Mouse (Mus musculus): ENCODE data around the gene Rnf213.

The Rnf213 gene

DNA sequence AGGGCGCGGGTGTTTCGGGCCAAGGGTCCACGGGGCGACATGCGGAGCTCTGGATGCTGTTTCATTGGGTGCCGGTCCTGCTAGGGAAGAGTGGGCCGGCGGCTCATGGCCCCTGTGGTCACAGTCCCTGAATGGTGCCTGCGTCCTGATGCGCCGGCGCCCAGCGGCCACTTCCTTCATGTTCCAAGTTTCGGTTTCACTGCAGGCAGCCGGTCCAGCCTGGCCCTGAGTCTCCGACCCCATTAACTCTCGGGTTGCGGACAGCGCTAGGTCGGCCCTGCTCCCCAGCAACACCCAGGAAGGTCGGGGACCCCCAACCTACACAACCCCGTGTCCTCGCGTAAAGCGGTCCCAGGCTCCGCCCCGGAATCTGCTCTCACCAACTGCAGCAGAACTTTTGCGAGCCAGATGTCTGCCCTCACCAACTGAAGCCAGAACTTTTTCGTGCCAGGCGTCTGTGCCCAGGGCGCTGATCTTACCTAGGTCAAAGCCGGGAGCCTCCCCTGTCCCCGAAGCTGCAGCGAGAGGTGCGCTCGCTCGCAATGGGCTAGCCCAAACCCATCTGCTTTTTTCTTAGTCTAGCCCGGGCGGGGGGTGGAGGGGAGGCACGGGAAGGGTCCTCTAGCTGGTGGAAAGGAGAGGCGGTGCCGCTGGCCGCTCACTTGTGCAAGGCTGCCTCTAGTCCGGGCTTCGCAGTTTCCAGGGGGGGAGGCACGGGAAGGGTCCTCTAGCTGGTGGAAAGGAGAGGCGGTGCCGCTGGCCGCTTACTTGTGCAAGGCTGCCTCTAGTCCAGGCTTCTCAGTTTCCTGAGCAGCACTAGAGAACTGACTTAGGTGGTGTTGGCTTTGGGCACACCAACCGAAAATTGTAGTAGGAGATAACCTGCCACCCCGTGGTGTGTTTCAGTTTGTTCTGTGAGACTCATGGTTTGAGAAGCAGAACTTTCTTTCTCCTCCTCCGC lies 2.3 kb upstream of the Rnf213 start:
- CTCF ChIA-PET = no interaction called here

DNA sequence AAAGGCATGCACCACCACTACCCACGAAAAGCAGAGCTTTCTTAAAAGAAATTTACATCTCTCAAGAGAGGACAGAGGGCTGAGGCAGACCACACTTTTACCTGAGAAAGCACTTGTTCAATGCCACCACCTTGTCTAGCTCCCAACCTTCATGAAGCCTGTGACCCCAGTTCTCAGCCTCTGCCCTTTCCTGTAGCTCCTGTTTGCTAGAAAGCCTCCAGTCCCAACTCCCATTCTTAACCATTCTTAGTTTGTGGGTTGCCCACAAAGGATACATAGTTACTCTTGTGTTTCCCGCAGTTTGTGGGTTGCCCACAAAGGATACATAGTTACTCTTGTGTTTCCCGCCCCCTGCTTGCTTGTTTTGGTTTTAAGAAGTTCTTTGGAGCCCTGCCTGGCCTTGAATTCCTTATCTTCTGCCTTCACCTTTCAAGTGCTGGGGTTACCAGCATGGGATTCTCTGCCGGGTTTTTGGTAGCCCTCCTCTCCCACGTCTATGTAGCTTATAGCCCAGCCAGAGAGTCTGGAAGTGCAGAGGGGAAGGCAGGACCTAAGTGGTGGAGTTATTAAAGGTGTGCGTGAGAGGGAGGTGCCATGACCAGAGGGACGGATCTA lies 1.4 kb upstream of the Rnf213 start:
- CTCF ChIA-PET = interaction anchor here (0.8 kb wide), 1 partner anchor 31 kb away, joined by 4 read pairs; no protein-coding TSS in a partner anchor

DNA sequence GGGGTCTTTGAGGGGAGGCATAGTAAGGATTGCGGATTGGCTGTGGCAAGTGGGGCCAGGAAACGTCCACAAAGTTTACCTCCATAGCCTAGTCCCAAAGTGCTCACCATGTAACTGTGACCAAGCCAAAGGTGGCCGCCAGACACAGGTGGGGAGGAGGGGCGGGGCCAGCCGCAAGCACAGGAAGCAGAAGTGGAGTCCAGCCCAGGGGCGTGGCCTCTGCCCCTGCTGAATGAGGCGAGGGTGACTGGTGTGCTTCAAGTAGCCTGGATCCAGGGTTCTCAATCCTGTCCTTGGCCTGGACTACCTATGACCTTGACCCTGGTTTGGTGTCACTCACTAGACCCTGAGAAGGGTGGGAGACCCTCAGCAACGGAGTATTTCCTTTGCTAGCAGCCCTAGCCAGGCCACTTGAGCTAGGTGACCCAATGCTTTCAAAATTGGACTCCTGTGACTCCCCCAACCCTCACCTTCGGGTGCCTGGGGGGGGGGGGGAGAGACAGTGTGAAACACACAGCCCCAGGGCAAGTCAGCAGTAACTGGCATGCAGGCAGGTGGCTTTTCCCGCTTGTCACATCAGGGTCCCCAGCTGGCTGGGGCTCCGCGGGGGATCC lies 792 bp upstream of the Rnf213 start:
- CTCF ChIA-PET = interaction anchor here (0.8 kb wide), 1 partner anchor 30 kb away, joined by 4 read pairs; no protein-coding TSS in a partner anchor

DNA sequence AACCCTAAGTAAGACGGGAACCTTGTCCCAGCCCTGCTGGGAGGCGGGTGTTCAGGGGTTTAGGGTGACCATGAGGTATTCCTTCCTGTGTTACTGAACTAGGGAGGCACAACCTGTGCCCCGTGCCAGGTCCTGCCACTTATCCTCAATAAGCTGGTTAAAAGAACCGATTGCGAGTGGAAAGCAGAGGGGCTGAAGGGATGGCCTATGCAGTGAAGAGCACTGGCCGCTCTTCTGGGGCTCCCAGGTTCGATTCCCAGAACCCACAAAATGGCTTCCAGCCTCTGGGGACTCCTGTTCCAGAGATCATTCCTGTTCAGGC lies 544 bp downstream of the Rnf213 start:
- CTCF ChIA-PET = interaction anchor here (0.6 to 1.1 kb wide), 2 partner anchors 12 to 187 kb away, joined by 3 to 4 read pairs; no protein-coding TSS in a partner anchor

DNA sequence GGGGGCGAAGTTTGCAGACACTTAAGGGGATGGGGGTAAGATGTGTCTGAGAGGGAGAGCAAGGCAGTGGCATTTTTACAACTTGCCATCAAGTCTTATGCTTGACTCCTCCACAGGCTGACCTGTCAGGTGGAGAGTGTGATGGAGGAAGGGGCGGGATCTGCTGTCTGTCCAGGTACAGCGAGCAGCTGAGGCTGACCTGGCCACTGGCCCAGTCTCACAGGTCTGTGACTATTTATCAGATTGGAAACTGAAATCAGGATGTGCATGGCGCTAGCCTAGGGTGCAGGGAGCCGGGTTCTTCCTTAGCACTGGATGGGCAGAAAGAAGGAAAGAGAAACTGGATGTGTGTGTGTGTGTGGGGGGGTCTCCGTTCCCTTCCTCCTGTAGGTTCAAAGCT lies 1.3 kb downstream of the Rnf213 start:
- CTCF ChIA-PET = interaction anchor here (0.6 to 1.1 kb wide), 2 partner anchors 11 to 187 kb away, joined by 3 to 4 read pairs; no protein-coding TSS in a partner anchor

DNA sequence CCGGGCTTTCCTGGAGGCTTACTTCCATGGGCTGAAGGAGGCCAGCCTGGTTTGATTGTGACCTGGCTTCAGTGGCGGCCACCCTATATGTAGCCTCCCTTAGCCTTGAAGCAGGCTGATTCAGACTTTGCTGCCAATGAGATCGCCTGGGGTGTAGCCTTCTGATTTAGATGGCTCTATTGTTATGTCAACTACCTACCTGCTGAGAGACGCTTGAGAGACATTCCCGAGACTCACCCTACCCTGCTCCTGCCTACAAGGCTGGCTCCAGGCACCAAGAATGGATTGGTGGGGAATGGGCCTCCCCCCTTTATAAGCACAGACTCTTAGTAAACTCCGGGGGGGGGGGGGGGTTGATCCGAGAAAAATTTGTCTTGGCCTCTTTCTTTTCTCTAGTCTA lies 2.5 kb downstream of the Rnf213 start:
- CTCF ChIA-PET = no interaction called here

DNA sequence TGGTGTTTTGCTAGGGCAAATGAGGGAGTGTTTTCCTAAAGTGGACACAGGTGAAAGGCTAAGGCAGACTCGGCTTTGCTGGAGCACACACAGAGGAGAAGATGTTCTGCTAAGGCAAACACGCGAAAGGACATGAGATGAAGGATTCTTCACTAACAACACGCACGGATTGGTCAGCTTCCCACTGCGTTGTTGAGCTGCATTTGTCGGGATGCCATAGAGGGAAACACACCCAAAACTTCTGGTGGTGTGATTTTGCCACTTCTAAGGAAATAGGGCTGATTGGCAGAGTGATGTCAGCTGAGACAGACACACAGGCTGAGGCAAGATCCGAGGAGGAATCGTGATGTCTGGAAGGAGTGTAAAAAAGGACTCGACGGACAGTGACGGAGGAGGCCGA lies 3.0 kb downstream of the Rnf213 start:
- CTCF ChIA-PET = no interaction called here

DNA sequence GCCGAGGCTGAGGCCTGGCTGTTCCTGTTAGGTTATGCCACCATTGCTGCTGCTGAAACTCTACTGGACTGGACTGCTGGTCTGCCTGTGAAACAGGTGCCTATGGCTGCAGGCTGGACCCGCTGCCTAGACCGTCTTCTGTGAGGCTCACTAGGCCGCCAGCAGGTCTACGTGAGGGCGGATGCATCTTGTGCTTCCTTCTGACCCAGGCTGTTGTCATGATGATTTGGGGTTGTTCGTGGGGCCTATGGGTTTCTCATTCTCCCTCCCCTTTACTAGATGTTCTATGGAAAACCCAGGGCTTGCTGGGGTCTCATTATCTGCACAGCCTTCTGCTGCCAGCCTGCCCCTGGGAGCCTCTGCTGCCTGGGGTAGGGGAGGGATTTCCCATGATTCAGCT lies 3.6 kb downstream of the Rnf213 start:
- CTCF ChIA-PET = no interaction called here

DNA sequence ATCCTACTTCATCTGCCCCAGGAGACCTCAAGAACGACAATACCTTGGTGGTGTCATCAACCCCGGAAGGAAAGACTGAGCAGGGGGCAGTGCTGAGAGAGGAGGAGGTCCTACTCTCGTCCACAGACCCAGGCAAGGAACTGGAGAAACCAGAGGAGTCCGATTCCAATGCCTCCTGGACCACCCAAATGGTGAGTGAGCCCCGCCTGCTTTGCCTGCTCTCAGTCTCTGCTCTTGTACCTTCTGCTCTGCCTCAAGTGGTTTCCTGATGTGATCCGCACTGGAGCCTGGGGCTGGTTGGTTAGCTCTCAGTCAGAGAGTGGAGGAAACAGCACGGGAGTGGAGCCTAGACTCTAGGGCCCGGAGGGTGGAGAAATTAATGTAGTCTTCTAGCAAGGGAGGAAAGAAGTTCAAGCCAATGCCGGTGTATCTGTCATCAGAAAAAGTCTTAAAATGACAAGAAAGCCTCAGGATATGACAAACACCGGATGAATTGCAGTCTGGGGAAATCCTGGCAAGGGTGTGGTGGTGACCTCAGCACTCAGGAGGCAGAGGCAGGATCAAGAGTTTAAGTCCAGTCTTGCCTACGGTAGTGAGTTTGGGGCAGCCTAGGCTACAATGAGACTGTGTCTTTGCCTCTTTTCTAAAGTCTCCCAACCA lies 9.7 kb downstream of the Rnf213 start:
- CTCF ChIA-PET = no interaction called here

DNA sequence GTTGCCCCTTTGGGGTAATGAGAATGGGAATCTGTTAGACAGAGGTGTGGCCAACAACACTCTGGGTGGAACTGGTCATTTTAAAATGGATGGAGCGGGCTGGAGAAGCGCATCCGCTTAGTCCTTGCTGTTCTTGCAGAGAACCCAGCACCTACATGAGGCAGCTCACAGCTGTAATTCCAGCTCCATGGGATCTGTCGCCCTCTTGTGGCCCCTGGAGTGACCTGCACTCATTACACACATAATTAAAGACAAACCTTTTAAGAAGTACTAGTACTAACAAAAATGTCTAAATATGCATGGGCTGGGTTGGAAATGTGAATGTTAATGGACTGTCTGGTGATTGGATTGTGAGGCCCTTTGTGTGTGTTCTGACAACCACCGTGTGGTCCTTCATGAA lies 11.7 kb downstream of the Rnf213 start:
- CTCF ChIA-PET = interaction anchor here (1.0 to 1.3 kb wide), 4 partner anchors 11 to 65 kb away, joined by 3 read pairs; no protein-coding TSS in a partner anchor

DNA sequence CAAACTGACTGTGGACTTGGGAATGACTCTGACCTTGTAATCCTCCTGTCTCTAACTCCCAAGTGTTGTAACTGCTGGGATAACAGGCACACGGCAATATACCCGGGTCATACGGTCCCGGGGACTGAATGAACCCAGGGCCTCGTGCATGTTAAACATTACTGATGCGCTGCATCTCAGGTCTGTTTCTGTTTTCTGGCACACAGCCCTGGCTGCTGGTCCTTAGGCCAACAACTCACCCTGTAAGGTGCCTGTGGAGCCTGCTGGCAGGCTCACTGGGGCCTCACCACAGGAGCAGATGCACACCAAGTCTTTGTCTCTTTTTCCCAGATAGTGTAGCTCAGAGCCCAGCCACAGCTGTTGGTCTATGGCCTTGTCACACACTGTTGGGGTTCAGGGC lies 14.5 kb downstream of the Rnf213 start:
- CTCF ChIA-PET = no interaction called here

DNA sequence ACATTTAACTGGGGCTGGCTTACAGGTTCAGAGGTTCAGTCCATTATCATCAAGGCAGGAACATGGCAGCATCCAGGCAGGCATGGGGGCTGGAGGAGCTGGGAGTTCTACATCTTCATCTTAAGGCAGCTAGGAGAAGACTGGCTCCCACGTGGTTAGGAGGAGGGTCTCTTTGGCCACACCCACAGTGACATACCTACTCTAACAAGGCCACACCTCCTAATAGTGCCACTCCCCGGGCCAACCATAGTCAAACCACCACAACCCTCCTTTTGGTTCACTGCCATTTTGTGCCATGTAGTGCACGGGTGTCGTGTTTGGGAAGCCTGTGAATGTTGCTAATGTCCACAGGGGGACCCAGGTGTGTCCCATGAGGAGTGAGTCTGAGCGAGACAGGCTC lies 15.1 kb downstream of the Rnf213 start:
- CTCF ChIA-PET = interaction anchor here (0.7 kb wide), 1 partner anchor 67 kb away, joined by 3 read pairs; no protein-coding TSS in a partner anchor

DNA sequence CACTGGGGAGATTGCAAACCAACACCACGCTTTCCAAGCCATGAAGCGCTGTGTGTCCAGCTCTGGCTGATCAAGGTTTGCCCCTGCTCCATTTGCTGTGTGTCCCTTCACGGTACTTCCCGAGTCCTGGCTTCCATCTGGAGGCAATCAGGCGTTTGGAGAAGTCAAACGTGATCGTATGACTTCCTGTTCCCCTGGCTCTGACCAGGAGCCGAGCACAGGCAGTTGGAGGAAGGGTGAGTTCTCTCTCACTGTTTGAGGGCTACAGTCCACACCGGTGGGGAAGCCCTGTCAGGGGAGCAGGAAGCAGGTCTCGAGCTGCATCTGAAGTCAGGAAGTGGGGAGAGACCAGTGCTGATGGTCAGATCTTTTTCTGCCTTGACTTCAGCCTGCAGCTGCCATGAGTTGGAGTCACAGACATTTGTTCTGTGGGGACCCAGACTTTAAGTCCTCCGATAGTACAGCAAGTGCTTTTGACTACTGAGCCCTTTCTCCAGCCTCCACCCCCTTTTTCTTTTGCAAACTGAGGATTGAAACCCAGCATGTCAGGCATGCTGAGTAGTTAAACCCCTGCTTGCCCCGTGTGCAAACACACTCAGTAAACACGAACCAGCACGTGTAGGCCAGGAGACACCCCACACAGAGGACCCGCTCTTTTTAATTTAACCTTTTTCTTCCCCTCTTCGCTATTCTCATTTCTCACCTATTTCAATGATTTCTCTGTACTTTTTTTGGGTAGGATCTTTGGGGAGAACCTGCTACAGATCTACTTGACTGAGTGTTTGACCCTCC lies 26.6 kb downstream of the Rnf213 start:
- CTCF ChIA-PET = interaction anchor here (0.6 to 0.7 kb wide), 2 partner anchors 77 to 1583 kb away, joined by 5 to 11 read pairs; no protein-coding TSS in a partner anchor

DNA sequence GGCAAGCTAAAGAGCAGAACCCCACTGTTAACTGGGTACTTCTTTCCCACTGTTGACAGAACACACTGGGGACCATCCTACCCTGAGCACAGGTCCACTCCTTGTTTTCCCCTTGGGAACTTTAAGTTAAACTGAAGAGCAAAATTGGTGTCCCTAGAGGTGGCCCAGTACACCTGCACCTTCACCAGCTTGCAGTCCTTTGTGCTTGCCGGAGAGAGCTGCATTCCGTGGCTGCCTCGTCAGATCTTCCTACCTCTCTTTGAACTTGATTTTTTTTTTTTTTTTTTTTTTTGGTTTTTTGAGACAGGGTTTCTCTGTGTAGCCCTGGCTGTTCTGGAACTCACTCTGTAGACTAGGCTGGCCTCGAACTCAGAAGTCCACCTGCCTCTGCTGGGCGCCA lies 27.5 kb downstream of the Rnf213 start:
- CTCF ChIA-PET = interaction anchor here (0.6 kb wide), 1 partner anchor 17 kb away, joined by 3 read pairs; no protein-coding TSS in a partner anchor

DNA sequence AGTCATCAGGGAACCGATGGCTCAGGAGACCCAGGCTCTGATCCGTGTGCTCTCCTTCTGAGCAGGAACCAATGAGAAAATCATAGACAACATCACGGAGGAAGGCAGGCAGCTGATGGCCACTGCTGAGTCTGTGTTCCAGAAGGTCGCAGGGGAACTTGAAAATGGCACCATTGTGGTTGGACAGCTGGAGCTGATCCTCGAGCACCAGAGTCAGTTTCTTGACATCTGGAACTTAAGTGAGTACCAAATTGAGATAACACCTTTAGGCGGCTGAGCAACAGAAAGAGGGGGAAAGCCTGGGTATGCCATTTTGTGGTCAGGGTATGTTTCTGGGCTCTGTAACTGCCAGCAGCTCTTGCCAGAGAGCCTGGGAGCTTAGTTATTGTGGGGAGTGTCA lies 34.5 kb downstream of the Rnf213 start:
- CTCF ChIA-PET = no interaction called here

DNA sequence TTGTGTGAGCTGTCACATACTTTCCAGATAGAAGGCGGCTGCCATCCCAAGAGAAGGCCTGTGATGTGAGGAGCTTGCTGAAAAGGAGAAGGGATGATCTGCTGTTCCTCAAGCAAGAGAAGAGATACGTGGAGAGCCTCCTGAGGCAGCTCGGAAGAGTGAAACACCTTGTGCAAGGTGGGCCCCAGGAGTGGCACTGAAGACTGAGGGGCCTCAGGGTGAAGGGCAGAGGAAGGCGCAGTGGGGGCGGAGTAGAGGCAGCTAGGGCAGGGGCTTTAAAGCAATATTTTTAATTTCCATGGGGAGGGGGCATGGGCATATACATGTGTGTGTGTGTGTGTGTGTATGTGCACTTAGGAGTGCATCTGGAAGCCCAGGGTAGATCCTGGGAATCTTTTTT lies 35.1 kb downstream of the Rnf213 start:
- CTCF ChIA-PET = interaction anchor here (0.5 kb wide), 1 partner anchor 880 kb away, joined by 3 read pairs; no protein-coding TSS in a partner anchor

DNA sequence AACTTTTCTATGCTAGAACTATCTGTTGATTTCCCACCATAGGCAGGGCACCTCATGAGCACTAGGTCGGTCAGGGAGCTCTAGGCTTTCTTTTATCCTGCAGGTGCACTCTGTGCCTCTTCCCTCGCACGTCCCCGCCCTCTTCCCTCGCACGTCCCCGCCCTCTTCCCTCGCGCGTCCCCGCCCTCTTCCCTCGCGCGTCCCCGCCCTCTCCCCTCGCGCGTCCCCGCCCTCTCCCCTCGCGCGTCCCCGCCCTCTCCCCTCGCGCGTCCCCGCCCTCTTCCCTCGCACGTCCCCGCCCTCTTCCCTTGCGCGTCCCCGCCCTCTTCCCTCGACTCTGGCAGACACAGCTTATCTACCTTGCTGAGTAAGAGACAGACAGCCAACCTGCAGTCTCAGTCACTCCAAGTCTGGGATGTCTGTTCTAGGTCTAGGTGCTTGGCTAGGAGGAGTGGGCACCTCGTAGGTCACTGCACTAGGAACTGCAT lies 35.8 kb downstream of the Rnf213 start:
- CTCF ChIA-PET = no interaction called here

DNA sequence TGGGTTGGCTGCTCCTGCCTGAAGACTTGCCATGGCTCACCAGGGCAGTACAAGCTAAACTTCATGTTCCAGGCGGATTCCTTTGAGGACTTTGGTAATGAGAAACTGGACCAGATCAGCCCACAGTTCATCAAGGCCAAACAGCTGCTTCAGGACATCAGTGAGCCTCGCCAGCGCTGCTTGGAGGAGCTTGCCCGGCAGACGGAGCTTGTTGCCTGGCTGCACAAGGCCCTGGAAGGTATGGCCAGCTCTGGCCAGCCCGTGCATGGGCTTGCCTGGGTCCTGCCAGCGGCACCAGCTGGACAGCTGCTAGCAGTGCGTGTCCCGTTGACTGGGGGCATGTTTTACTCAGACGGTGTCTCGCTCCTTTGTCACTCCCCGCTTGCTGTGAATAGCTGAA lies 38.6 kb downstream of the Rnf213 start:
- CTCF ChIA-PET = interaction anchor here (0.6 kb wide), 1 partner anchor 1664 kb away, joined by 8 read pairs; no protein-coding TSS in a partner anchor

DNA sequence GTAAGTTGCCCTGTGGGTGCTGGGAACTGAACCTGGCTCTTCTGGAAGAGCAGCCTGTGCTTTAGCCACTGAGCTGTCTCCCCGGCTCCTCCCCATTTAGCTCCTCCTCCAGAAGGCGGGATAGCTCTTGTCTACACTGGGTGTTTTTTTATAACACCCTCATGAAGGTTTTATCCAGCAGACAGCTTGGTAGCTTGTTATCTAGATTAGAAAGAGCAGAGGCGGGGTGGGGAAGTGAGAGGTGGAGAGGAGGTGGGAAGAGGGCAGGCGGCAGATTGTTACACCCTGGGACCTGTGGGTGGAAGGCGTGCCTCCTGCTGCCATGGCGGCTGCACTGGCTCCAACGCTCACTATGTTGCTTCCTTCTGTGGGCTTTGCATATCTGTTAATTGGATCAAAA lies 39.8 kb downstream of the Rnf213 start:
- CTCF ChIA-PET = no interaction called here

DNA sequence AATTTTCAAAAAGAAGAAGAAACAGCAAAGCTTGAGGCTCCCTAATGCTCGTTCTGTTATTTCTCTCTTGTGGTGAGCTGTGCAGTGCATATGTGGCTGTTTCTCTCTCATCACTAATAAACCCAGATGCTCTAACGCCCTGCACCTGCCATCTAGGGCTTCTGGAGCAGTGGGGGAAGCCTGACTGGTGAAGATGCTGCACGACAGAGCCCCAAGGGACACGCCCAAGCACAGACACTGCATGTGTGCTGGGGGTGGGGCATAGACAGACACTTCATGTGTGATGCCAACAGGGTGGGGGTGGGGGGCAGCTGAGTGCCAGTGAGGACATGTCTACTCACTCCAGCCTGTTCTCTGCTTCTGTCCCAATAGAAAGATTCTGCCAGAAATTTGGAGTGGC lies 41.4 kb downstream of the Rnf213 start:
- CTCF ChIA-PET = interaction anchor here (0.6 to 1.1 kb wide), 2 partner anchors 29 to 57 kb away, joined by 3 read pairs; no protein-coding TSS in a partner anchor
